Mouse (Mus musculus) layer of hippocampus, adult 2 months (tissue): ENCODE measurements around the gene Cldnd2. TPM values are rescaled to one million over a fixed set of nuclear protein-coding genes. Genes with fewer than 3 reads are reported as not detected.

Experiments used
- DNase-seq, 2 experiments: peaks; one replicate each; pipeline ENCODE4 v3.0.0; 2022; ENCODE audit warnings: low spot score in 2 of 2
- H3K27ac ChIP-seq: fragments of 200-600 bp; 2 replicates; pipeline ENCODE4 v1.8.1; 2022
- H3K4me3 ChIP-seq: fragments of 200-600 bp; 2 replicates; pipeline ENCODE4 v1.8.1; 2022; ENCODE audit warnings: mild to moderate bottlenecking
- CTCF ChIP-seq: fragments of 200-600 bp; conservative IDR thresholded peaks from 2 replicates; pipeline ENCODE4 v1.8.1; 2022; ENCODE audit warnings: antibody characterized with exemption, mild to moderate bottlenecking, moderate library complexity
- total RNA-seq, 2 experiments: library from RNA; stranded (reverse); gene quantifications; 2 replicates each; pipeline ENCODE4 v1.2.3; 2021

Gene Cldnd2
- total RNA-seq, 2 experiments from 2014 or later = not detected

GRCm38 (mm10) chr7:43453599-43454355 is 13.2 kb downstream of the Cldnd2 start:
- no peak overlapping the region for H3K27ac ChIP-seq
- no peak for TF ChIP-seq CTCF
- no peak overlapping the region for H3K4me3 ChIP-seq
- DNase-seq = no peak

DNA sequence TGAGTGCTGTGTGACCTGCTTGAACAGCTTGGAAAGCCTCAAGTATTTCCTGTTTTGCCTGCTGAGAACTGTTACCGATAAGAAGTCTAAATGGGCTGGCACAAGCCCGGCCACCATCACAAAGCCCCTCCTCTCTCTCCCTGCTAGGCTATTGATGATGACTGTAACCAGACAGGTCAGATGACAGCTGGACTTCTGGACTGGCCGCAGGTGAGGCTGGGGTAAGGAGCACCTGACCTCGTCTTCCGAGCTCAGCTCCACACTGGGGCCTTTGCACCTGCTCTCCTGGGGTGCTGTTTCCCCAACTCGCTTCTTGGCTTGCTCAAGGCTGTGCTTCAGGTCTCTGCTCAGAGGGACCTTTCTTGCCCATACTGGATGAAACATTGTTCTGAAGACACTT is 13.8 kb downstream of the Cldnd2 start:
- DNase-seq = no peak
- Histone ChIP-seq H3K27ac (no peak overlapping the region), H3K4me3 (no peak overlapping the region)
- TF ChIP-seq CTCF = no peak

DNA sequence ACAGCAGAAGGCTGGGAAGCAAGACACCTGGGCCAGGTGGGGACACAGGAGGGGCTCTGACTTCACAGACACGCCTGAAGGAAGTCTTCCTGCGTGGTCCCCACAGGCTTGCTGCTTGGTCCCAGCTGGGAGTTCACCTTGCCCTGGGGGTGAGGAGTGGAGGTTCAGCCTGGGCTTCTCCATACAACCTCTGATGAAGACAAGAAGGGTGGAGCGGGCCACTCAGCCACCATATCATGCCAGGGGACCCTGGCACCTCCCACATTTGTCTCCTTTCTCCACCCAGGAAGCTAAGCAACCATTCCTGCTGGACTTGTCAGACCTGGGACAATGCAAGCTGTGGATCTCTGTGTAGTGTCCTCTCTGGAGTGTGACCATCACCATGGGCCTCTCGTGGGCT is 22.3 kb downstream of the Cldnd2 start, which contains the start of gene Vsig10l:
Gene Vsig10l (plus strand): TSS at position 301 of the 400 bp plus-strand sequence.
- TF ChIP-seq CTCF = no peak
- no peak within 1 kb of the TSS for H3K27ac ChIP-seq
- DNase-seq = no peak
- no peak within 1 kb of the TSS for H3K4me3 ChIP-seq

DNA sequence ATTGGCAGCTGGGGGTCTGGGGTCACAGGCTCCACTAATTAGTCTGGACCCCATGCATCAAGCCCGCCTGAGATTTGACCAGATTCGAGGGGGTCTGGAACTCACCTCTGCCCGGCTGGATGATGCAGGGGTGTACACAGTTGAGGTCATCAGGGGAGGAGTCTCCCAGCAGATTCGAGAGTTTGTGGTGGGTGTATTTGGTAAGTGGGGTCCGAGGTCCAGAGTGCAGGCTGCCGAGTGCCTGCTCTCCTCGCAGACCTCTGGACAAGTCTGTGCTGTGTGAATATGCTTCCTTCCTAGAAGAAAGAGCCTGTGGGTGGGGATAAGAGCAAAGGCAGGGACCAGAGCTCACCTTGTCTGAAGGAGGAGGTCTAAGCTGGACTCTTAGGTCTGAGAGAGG is 23.4 kb downstream of the Cldnd2 start:
- Histone ChIP-seq H3K27ac (no peak overlapping the region), H3K4me3 (no peak overlapping the region)
- no peak for TF ChIP-seq CTCF
- DNase-seq = no peak

DNA sequence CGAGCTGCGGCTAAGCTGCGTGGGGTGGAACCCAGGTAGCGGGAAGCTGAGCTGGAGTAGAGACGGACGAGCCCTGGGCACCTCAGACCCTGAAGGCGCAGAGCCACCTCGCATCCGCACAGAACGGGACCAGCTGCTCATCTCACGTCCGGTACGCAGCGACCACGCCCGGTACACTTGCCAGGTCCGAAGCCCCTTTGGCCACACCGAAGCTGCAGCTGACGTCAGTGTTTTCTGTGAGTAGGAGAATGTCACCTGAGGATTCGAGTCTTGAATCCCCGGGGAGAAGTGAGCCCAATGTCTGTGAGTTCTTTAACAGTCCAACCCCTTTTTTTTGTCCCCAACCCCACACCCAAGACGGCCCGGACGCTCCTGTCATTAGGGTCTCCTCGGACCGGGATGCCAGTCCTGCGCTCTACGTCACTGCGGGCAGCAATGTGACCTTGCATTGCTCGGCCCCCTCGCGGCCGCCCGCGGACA is 24.3 kb downstream of the Cldnd2 start:
- peak; percentile 64 for TF ChIP-seq CTCF
- no peak overlapping the region for H3K27ac ChIP-seq
- peak overlapping the region; percentile 52 for H3K4me3 ChIP-seq
- DNase-seq = no peak

- peak; percentile 67 to 81 for DNase-seq
- no peak overlapping the region for H3K27ac ChIP-seq
- TF ChIP-seq CTCF = 0 out of 2 replicates have a peak, but pooled peaks have one; percentile 12
- peak overlapping the region; percentile 52 for H3K4me3 ChIP-seq
These were observed 24.9 kb downstream of the Cldnd2 start for GRCm38 (mm10) chr7:43465344-43466098.

DNA sequence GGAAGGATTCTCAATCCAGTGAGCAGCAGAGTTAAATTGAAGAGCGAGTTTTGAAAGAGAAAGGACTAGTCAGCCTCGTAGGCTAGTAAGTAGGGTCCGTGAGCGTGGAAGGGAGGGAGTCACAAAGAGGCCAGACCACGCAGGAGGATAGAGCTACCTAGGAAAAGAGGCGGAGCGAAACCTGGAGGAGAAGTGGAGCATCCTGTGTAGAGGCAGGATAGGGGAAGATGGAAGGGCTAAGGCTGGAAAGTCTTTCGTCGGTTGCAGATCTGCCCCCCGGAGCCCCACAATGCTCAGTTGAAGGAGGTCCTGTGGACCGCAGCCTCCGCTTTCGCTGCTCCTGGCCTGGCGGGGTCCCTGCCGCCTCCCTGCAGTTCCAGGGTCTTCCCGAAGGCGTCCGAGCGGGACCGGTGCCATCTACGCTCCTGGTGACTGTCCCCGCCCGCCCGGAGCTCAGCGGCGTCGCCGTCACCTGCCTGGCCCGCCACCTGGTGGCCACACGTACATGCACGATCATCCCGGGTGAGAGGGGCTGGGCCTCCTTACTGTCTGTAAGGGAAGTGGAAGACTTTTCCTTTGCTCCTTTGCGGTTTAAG is 25.6 kb downstream of the Cldnd2 start:
- DNase-seq = peak; percentile 61 to 73
- Histone ChIP-seq H3K27ac (no peak overlapping the region), H3K4me3 (peak overlapping the region; percentile 52)
- TF ChIP-seq CTCF = peak; percentile 94

DNA sequence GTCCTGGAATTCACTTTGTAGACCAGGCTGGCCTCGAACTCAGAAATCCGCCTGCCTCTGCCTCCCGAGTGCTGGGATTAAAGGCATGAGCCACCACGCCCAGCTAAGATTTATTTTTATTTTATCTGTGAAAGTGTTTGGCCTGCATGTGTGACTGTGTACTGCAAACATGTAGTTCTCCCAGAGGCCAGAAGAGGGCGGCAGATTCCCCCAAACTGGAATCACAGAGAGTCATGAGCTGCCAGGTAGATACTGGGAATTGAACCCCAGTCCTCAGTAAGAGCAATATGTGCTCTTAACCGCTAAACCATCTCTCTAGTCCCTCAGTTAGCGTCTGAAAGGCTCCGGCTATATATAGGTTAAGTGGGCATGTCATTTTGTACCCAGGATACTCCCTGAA is 29.8 kb downstream of the Cldnd2 start:
- DNase-seq = peak in 1 of 2 experiments; percentile 43
- TF ChIP-seq CTCF = peak; percentile 76
- no peak overlapping the region for H3K27ac ChIP-seq
- H3K4me3 ChIP-seq = no peak overlapping the region

GRCm38 (mm10) chr7:43475706-43476105 is 35.1 kb downstream of the Cldnd2 start:
- no peak overlapping the region for H3K4me3 ChIP-seq
- H3K27ac ChIP-seq = no peak overlapping the region
- TF ChIP-seq CTCF = 0 out of 2 replicates have a peak, but pooled peaks have one; percentile 12
- no peak for DNase-seq

- DNase-seq = no peak
- no peak overlapping the region for H3K4me3 ChIP-seq
- H3K27ac ChIP-seq = no peak overlapping the region
- TF ChIP-seq CTCF = no peak
These were observed 35.8 kb downstream of the Cldnd2 start for GRCm38 (mm10) chr7:43476376-43476775.

DNA sequence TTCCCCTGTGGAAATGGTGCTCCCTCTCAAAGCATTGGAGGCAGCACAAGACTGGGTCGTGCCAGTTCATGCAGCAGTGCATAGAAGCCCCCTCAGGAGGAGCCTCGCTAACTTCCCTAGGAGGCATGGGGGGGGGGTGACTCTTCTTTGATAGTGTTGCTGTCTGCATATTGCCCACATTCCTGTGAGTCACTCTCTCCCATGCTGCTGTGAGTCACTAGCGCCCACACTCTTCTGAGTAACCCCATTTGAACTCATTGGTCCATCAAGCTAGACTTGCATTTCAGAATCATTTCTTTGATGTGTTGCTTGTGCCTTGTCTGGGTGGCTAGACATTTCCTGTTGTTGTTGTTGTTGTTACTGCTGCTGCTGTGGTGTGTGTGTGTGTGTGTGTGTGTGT is 40.6 kb downstream of the Cldnd2 start:
- Histone ChIP-seq H3K27ac (peak overlapping the region; percentile 64), H3K4me3 (no peak overlapping the region)
- no peak for TF ChIP-seq CTCF
- peak; percentile 65 to 76 for DNase-seq

- Histone ChIP-seq H3K4me3 (no peak overlapping the region), H3K27ac (peak overlapping the region; percentile 0; the same call in 1 of the 2 replicates)
- no peak for TF ChIP-seq CTCF
- no peak for DNase-seq
These were observed 41.6 kb downstream of the Cldnd2 start for GRCm38 (mm10) chr7:43482090-43482716.
